Mouse (Mus musculus): ENCODE measurements around the gene Nqo2.

DNA sequence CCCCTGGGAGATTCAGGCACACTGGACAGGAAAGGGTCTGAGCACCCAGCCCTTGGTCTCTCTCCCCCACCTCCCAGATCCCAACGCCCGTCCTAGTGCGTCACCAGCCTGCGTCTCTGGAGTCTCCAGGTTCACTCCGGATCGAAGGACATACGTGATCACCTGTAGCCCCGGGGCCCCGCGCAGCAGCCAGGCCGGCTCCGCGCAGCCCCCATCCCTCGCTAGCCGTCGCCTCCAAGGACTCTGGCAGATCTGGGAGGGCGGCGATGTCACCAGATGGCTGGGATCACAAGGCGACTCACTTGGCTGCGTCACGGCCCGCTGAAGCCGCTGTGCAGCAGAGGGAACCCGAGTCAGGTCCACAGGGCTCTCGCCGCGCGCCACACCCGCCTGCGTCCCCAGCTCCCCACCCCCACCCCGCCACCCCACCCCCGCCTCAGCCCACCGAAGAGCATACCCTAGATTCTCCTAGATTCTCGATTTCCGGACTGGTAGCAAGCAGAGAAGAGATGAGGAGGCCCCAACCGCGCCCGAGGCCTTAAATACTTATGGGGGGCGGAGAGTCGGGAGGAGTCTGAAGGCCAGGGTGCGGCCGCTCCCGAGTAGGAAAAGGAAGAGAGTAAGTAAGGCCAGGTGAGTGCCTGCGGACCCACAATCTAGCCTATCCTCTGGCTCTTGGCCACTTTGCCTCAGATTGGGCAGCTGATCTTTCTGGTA is 28.9 kb upstream of the Nqo2 start:
- no peak for TF ChIP-seq CTCF (IDR thresholded peaks at IDR 0.05; ENCODE audit: low read depth, low read length)
- no peak for TF ChIP-seq POLR2A (IDR thresholded peaks at IDR 0.05; ENCODE audit: borderline replicate concordance, low read depth, low read length)
